ENCODE assay signal across 25 mouse cellular contexts in genomic region chr6:91298828-91299227, GRCm38 (mm10).
A peak's percentile ranks its signal among the peaks of the same experiment; 100 is the strongest.
DNase-seq lines count a peak whose midpoint lies in the region; ATAC-seq lines count a peak whose summit lies in the region.
"Had no signal": no experiment of that assay in that cellular context is flagged by ENCODE, and none has a peak within 500 bp of the region (broad histone marks: within the 10 kb centered on the region; RNA-seq: fewer than 3 reads in every experiment).

No protein-coding gene starts in this region.

- no peaks in the 10 kb centered on the region for H3K36me3 ChIP-seq in hindbrain, embryonic 11.5 days (ENCODE audit: control insufficient read depth, insufficient read depth, low read length)
- H3K36me3 ChIP-seq in hindbrain, embryonic 12.5 days = no peaks in the 10 kb centered on the region
- no peaks in the 10 kb centered on the region for H3K36me3 ChIP-seq in neural tube, embryonic 13.5 days
- H3K36me3 ChIP-seq: kidney, embryonic 15.5 days; limb, embryonic 13.5 days; liver, embryonic 12.5 days had no signal

- H3K27ac ChIP-seq in hindbrain, embryonic 11.5 days (ENCODE audit: low read depth, low read length) = peak overlapping the region; percentile 31; the same call in 1 of the 2 replicates
- no peak overlapping the region for H3K27ac ChIP-seq in hindbrain, embryonic 12.5 days
- peak overlapping the region; percentile 34; the same call in 1 of the 2 replicates for H3K27ac ChIP-seq in neural tube, embryonic 13.5 days (replicated peaks)
- H3K27ac ChIP-seq: forebrain, embryonic 13.5 days; kidney, embryonic 15.5 days; limb, embryonic 13.5 days; liver, embryonic 12.5 days had no signal

- peaks cover 11% of the 10 kb centered on the region for H3K4me1 ChIP-seq in hindbrain, embryonic 11.5 days (replicated peaks; ENCODE audit: control insufficient read depth, insufficient read depth, low read length)
- peaks cover 36% of the 10 kb centered on the region for H3K4me1 ChIP-seq in hindbrain, embryonic 12.5 days
- H3K4me1 ChIP-seq in neural tube, embryonic 13.5 days (replicated peaks) = peaks cover 50% of the 10 kb centered on the region
- H3K4me1 ChIP-seq: kidney, embryonic 15.5 days; limb, embryonic 13.5 days; liver, embryonic 12.5 days had no signal

- DNase-seq in hindbrain, embryonic 11.5 days (ENCODE audit: low spot score) = no peak
- peak; percentile 51 for DNase-seq in embryo, embryonic 10.5 days (ENCODE audit: low spot score)
- DNase-seq in embryo, embryonic 9.5 days (ENCODE audit: extremely low spot score) = peak; percentile 44
- DNase-seq in spleen, postnatal 36 days (ENCODE audit: low spot score in 2 of 2) = no peak
- no peak for DNase-seq in yolk sac, embryonic 10.5 days (ENCODE audit: low spot score)
- DNase-seq: adrenal gland, adult 8-10 months; cerebellum, adult 2 months; cerebellum, postnatal 25 days; gastrocnemius, postnatal 10 days; kidney, adult 11 months; kidney, postnatal 4 days; layer of hippocampus, adult 9-11 months; lung, adult 18-20 months; lung, postnatal 10 days; retina, postnatal 1 day; right cerebral cortex, postnatal 25 days; spleen, adult 18-20 months had no signal

- no peak overlapping the region for H3K9ac ChIP-seq in hindbrain, embryonic 11.5 days (ENCODE audit: low read depth, low read length)
- no peak overlapping the region for H3K9ac ChIP-seq in hindbrain, embryonic 12.5 days
- H3K9ac ChIP-seq in neural tube, embryonic 13.5 days = no peak overlapping the region
- H3K9ac ChIP-seq: forebrain, embryonic 13.5 days; kidney, embryonic 15.5 days; limb, embryonic 13.5 days; liver, embryonic 12.5 days had no signal

- H3K4me2 ChIP-seq in hindbrain, embryonic 11.5 days (replicated peaks; ENCODE audit: low read depth, low read length) = no peak overlapping the region
- no peak overlapping the region for H3K4me2 ChIP-seq in hindbrain, embryonic 12.5 days (replicated peaks)
- H3K4me2 ChIP-seq in neural tube, embryonic 13.5 days = no peak overlapping the region
- H3K4me2 ChIP-seq: forebrain, embryonic 13.5 days; kidney, embryonic 15.5 days; limb, embryonic 13.5 days; liver, embryonic 12.5 days had no signal

- H3K27me3 ChIP-seq in hindbrain, embryonic 11.5 days (ENCODE audit: control insufficient read depth, insufficient read depth, low read length) = no peaks in the 10 kb centered on the region
- H3K27me3 ChIP-seq in hindbrain, embryonic 12.5 days = 0 out of 2 replicates have a peak, but pooled peaks cover 5% of the 10 kb centered on the region
- no peaks in the 10 kb centered on the region for H3K27me3 ChIP-seq in neural tube, embryonic 13.5 days
- H3K27me3 ChIP-seq: forebrain, embryonic 13.5 days had no signal

- no peak overlapping the region for H3K4me3 ChIP-seq in hindbrain, embryonic 11.5 days (ENCODE audit: low read depth, low read length)
- no peak overlapping the region for H3K4me3 ChIP-seq in hindbrain, embryonic 12.5 days
- H3K4me3 ChIP-seq in neural tube, embryonic 13.5 days = no peak overlapping the region
- H3K4me3 ChIP-seq: forebrain, embryonic 13.5 days; kidney, embryonic 15.5 days; limb, embryonic 13.5 days; liver, embryonic 12.5 days; myocyte had no signal

- ATAC-seq in hindbrain, embryonic 11.5 days (ENCODE audit: low FRiP score) = no peak
- no peak for ATAC-seq in hindbrain, embryonic 12.5 days (ENCODE audit: low FRiP score)
- ATAC-seq in neural tube, embryonic 13.5 days (ENCODE audit: low read depth) = 0 out of 2 replicates have a peak, but pooled peaks have one; percentile 17
- ATAC-seq: forebrain, embryonic 13.5 days; liver, embryonic 12.5 days; midbrain, embryonic 16.5 days had no signal

- H3K9me3 ChIP-seq in hindbrain, embryonic 11.5 days (ENCODE audit: control insufficient read depth, low read length) = no peaks in the 10 kb centered on the region
- no peaks in the 10 kb centered on the region for H3K9me3 ChIP-seq in hindbrain, embryonic 12.5 days (replicated peaks)
- H3K9me3 ChIP-seq in neural tube, embryonic 13.5 days = no peaks in the 10 kb centered on the region
- H3K9me3 ChIP-seq: forebrain, embryonic 13.5 days; kidney, embryonic 15.5 days; limb, embryonic 13.5 days; liver, embryonic 12.5 days had no signal

- WGBS in hindbrain, embryonic 11.5 days = 44% methylated on average over 6 of the region's 6 CpGs
- WGBS in hindbrain, embryonic 12.5 days = 17% methylated on average over 6 of the region's 6 CpGs
- WGBS in neural tube, embryonic 13.5 days = 1% methylated on average over 6 of the region's 6 CpGs

Comparison
In these comparisons a context has a peak if more than half of its experiments do, and no peak if none do; other contexts are left out.
1. DNase-seq: peak in embryo, embryonic 10.5 days (single experiment) and embryo, embryonic 9.5 days (single experiment); none in hindbrain, embryonic 11.5 days (single experiment), spleen, postnatal 36 days (0 of 2) and yolk sac, embryonic 10.5 days (single experiment).